Mouse (Mus musculus): ENCODE data around the gene Fyb2.
"Not testable (repeated sequence)": the region's sequence is repeated elsewhere in the genome, so short reads cannot be mapped to it uniquely, and the experiment has no call there.

Gene Fyb2

DNA sequence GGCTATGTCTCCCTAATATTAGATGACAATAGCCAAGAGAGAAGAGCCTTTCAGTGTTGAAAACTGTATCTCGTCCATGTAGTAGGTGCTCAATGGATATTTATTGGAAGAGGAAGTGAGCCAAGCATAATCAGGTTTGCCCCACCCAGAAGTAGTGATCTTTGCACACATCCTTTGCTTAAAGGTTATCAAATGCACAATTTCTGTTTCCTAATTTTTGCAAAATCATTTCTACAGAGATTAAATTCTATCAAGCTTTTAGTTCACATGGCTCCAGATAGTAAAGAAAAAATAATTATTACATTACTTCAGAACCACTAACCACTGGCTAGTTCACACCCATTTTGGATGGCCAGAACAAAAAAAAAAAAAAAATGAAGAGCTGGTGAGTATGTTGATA, 28.6 kb downstream of the Fyb2 start:
- DNase-seq (ENCODE audit: low read depth), result no peak

DNA sequence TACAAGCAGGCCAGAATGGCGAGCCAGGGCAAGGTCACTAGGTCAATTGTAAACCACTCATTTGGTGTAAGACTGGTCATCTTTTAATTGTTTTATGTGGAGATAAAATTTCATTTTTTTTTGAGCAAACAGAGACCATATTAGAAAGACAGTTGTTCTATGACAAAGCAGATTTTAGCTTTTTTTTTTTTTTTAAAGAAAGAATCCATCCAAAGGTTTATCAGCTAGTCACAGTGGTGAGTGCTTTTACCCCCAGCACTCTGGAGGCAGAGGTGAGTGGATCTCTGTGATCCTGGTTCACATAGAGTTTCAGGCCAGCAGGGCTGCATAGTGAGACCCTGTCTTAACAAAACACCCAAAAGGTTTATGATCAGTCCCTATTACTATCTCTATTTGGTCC, 31.2 kb downstream of the Fyb2 start:
- DNase-seq (ENCODE audit: low read depth), result no peak

DNA sequence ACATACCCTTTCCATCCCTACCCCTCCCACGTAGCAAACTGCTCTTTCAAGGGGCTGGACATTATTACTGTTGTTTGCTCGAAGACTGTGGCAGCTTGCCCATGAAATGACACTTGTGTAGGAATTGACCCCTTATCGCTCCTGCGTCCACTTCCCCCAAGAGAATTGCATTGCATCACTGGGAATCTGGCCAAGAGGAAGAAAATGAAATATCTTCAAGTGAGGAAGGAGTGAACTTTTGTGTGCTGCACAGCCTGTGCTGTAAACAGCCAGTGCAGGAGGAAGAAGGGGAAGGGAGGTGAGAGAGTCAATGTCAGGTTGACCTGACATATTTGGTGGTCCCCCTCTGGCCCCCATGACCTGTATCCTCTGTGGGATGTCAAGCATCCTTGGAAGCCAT, 35.6 kb downstream of the Fyb2 start:
- no peak for DNase-seq (ENCODE audit: low read depth)

DNA sequence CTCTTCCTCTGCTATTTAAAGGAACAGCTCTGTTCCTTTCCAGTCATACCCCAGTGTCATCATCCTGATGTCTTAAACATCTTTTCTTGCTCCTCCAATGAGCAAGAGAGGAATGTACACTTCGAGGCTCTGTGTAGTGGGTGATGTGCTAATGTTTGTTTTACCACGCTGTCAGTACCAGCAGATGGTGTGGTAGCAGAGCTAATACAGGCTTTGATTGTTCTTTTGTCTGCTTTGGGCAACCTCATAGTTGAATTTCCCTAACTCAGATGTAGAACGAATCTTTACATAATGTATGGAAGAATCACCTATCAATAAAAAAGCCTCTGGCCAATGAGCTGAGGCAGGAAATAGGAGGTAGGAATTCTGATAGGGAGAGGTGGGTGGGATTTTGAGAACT, 36.0 kb downstream of the Fyb2 start:
- DNase-seq (ENCODE audit: low read depth), result no peak

DNA sequence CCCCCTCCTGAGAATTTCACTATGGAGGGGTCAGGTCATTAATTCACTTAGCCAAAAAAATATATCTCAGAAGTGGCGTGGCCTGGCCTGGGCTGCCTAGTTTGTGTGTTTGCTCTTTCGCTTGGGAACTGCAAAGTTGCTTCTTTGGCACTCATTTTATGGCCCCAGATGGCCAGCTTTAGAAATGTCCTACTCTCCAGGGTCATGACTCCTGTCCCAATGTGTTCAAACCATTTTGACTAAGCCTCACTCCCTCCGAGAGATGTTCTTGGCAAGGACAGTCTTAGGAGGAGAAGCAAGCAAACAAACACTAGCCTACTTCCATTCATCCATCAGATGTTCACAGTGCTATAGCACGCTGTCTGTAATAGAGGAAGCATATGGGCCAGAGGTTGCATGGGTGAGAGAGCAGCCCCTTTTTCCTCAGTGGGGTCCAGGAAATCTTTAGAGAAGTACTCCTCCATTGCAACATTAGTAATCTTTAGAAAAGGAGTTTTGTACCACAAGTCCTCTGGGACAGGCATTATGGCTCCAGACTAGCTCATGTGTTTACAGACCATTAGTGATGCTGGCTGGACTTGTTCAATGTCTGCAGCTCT, 38.1 kb downstream of the Fyb2 start:
- no peak for DNase-seq (ENCODE audit: low read depth)

DNA sequence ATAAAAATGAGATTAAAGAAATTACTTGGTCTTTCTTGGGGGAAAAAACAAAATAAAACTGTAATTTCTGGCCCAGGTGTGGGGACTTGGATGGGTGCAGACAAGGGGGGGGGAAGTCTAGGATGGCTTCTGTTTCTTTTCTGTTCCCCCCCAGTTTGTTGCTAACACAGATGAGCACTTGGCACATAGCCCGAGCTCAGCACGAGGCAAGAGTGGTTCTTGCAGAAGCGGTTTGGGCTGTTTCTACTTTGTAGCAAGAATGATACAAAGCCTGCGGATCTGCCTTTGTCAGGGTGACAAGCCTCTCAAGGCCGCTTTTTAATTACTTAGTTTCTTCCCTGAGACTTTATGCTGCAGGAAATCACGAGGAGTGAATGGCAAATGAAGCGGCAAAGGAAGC, 43.4 kb downstream of the Fyb2 start:
- no peak for DNase-seq (ENCODE audit: low read depth)

DNA sequence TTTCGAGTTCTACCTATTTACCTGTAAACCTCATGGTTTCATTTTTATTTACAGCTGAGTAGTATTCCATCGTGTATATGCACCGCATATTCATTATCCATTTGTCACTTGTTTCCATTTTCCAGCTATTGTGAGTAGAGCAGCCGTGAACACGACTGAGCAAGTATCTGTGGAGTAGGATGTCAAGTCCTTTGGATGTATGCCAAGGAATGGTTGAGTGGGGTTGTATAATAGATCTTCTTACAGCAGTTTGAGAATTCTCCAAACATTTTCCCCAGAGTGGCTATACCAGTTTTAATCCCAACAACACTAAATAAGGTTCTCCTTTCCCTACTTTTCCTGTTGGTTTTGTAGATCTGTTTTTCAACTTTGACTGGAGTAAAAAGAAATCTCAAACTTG, 48.2 kb downstream of the Fyb2 start:
- DNase-seq (ENCODE audit: low read depth), result no peak

DNA sequence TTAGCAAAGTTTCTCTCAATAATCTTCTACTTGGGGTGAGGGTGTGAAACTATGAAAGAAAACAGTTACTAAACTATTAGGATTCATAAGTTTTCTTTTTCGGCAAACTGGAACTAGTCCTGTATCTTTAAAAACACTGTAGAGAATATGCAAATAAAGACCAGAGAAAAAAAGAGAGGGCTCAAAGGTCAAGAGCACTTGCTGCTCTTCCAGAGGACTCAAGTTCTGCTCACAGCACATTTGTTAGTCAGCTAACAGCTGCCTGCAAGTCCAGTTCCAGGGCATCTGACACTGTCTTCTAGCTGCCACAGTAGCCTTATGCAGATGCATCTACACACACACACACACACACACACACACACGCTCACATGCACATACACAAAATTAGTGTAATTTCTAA, 59.4 kb downstream of the Fyb2 start:
- no peak for DNase-seq (ENCODE audit: low read depth)

DNA sequence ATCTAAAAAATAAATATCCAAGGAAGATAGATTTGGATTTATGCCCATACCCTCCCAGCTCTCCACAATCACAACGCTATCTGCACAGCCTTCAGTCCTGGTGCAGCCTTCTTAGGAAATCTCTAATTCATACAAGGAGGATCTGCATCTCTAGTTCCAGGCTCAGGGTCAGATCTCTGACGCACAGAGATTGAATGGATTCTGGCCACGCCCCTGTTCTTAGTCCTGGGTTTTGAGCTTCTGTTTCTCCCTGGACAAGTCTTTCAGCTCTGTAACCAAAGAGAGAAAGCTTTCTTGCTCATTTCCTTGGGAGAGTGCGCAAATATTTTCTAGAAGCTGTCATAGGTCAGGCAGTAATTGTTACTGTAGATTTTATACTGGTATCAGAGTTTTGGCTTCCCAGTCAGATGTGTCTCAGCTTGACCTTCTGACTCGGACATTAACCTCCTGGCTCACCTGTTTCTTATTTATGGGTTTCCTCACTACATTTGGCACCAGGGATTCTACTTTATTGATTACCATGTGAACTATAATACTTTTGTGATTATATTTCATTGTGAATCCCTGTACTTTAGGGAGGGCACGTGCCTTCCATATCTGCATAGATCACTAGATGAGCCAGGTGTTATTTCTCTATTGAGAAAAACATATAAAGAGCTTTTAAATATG, 62.0 kb downstream of the Fyb2 start:
- no peak for DNase-seq (ENCODE audit: low read depth)

DNA sequence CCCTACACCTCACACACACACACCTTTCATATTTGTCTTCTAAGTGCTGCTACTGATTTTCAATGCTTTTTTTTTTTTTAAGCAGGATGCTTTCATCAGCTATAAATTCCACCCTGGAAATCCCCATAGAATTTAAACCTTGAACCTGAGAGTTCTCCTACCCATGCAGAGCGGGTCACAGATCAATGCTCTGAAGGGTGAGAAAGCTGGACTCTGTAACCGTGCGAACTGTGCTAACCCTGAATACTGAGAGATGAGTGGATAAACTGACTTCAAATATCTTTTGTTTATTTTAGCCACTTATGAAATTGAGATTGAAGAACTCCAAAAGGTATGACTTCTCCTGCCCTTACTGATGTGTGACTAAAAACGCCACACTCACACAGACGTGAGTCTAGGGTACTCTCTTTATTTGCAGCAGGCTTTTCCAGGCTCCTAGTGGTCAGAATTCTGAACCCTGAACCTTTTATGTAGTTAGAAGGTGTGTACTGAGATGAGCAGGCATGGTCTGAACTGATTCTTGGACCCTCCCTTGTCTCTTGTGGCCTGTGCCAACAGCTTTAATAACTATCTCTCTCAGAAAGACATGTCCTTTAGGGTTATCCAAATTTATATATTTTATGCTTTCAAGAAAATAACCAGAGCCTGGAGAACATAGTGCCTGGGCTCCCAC, 72.8 kb downstream of the Fyb2 start:
- DNase-seq (ENCODE audit: low read depth), result no peak

DNA sequence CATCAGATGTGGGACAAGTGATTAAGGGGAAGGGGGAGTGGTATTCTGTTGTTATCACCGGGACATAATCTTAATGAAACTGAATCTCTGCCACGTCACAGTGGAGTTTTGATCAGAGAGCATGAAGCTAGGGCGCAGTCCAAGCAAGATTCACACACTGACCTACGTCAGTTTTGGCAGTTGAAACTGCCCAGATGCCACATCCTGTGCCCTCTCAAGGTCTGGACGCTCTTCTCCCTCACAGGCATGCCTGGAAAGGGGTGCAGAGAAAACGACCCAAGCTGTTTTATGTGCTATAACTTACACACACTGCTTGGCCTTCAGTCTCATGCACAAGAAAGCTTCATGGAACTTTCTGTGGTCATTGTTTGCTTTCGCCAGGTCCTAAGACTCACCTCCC, 74.4 kb downstream of the Fyb2 start:
- no peak for DNase-seq (ENCODE audit: low read depth)

DNA sequence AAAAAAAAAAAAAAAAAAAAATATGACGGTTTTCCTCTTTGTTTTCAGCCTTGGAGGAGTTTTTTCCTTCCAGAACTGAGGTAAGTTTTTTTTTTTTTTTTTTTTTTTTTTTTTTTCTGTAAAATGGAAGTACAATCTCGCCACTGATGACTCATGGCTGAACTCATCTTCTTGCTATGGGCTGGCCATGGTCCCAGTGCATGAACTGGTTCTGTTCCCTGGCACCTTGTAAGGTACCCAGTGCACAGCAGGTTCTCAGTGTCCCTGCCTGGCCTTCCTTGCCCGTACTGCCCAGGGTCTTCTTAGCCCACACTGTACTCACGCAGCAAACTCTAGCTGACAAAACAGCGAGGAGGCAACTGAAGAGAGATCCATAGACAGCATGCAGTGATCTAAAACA, 74.8 kb downstream of the Fyb2 start:
- DNase-seq (ENCODE audit: low read depth), result no peak

DNA sequence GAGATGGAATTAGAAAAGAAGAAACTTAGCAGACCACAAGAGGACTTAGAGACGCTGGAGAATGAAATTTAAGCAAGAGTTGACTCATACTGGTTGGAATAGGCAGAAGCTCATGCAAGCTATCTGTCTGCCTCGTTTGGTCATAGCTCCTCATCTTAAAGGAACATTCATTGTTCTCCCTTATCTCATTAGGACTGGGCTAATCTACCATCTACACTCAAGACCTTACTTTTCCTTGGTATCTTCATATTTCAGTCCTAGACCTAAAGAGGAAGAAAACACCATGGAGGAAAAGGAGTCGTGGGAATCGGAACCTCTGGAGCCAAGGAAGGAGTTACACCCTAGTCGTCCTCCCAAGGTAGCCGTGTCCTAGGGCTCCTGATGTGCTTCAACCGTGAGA, 75.5 kb downstream of the Fyb2 start:
- no peak for DNase-seq (ENCODE audit: low read depth)

DNA sequence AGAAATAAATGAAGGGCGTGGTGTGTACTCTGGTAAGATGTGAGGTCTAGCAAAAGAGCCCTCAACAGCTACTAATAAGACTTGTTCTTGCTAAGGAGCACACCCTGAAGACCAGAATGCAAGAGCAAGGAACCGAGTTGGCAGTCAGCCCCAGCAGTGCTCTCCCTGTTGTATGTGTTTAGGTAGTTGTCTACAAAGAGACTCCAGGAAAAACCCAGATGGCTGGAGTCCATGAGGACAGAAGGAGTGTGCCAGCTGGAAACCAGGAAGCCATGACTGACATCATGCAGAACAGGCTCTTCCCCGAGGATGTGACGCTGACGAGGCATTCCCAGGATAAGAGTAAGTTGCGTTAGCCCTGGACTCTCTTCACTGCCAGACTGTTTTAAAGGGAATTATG, 76.8 kb downstream of the Fyb2 start:
- DNase-seq (ENCODE audit: low read depth), result no peak

DNA sequence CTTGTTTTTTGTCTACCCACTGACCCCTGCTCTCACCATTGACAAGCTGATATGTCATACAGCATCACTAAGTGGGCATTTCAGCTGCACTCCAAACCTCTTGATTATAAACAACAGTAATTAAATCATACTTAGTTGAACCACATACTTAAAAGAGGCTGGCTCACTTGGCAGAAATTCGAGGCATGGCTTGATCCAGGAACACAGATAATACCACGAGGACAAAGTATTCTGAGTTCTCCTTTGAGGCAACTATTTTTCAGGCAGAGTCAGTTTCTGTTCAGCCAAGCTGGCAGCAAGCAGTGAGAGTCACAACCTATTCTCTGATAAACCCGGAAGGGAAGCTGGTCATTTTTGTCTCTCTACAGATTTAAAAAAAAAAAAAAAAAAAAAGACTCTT, 77.4 kb downstream of the Fyb2 start:
- DNase-seq (ENCODE audit: low read depth), result no peak

DNA sequence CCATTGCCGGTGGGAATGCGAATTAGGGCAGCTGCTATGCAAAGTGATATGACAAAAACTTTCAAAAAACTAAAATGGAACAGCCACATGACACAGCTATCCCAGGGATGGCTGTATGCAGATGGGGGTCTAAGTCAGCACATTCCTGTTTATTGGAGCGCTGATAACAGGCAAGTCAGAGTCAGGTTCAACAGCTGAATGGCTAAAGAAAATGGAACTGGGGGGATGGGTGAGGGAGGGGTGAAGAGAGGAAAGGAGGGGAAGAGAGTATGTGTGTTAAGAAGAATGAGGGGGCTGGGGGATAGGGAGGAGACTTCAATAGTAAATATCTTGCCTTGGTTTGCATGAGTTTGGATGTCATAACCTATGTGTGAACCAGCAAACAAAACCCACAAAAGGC, 79.0 kb downstream of the Fyb2 start:
- no peak for DNase-seq (ENCODE audit: low read depth)

DNA sequence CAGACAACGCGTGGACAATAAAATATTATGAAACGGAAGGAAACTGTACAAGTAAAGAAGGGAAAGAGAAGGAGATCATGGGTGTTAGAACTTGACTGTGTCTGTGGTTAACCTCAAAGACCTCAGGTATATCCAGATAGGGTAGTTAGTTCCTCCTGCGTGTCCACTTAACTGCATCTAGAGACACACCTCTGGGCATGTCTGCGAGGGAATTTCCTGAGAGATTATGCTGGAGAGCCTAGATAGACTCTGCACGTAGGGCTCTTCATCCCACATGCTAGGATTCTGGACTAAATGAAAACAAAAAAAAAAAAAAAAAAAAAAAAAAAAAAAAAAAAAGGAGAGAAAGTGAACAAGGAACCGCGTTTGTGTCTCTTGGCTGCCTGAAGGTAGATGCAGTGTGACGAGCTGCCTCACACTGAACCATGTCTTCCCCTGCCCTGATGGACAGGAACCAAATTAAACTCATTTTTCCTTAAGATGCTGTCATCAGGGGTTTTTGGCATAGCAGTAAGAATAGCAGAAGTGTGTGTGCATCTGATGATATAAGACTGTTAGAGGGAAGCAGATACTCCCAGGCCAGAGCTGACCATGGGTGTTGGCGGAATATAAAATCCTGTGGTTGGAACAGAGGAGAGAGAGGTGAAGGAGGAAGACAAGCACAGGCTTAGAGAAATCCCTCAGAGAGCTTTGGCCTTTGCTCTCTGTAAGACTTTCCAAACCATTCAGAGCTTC, 80.1 kb downstream of the Fyb2 start:
- DNase-seq (ENCODE audit: low read depth), result no peak

DNA sequence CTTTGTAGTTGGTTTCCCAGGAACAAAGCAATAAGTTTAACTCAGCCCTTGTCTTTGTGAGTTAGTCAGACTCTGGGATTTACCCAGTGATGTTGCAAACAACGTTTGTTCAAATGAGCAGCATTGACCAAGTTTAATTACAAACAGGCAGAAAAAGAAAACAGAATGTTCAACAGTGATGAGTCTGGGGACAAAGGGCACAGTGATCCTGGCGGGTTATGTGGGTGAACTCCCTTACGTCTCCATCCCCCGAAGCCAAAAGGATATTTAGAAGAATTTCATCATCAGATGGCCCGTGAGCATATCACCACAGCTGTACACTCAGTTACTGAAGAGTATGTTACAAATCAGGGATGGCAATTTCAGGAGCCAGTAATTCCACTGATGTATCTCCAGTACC, 86.4 kb downstream of the Fyb2 start:
- no peak for DNase-seq (ENCODE audit: low read depth)

DNA sequence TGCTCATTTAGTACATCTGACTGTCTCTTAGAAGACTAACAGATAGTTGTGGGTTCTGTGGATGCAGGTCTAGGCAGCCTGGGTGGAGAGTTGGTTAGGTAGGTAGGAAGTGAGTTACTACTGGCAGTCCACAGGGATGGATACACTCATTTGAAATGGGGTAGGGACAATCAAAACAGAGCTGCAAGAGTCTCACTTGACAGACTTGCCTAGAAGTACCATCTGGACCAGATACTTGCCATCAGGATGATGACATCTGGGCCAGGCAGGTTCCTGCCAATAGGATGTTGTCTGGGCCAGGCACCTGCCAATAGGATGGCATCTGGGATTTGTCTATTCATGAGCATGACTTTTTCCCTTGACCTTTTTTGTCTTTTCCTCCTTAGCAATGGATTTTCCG, 88.5 kb downstream of the Fyb2 start:
- no peak for DNase-seq (ENCODE audit: low read depth)

DNA sequence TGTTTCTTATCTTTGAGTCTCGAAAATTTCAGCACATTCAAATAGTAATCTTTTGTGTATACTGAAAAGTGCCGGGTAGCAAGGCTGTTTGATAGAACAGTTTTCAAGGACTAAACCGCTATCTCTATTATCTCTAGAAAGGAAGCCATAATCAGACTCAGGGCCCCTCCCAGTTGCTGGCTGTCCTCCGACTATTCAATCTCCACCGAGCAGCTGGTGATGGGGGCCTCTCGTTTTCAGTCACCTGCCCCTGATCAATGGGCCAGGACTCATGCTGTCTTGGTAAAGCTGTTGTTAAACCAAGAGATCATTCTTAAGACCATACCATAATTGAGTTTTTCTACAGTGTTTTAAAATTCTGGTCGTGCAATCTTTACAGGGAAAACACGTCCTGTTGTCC, 90.9 kb downstream of the Fyb2 start:
- DNase-seq (ENCODE audit: low read depth), result no peak

DNA sequence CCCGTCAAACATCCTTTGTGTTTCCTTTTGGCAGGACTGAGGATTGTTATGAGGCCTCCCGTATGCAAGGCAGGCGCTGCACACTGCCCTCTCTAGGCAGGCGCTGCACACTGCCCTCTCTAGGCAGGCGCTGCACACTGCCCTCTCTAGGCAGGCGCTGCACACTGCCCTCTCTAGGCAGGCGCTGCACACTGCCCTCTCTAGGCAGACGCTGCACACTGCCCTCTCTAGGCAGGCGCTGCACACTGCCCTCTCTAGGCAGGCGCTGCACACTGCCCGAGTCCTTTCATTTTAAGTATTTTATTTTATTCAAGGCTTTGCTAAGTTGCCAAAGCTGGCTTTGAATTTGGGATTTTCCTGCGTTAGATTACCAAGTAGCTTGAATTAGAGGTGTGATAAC, 91.4 kb downstream of the Fyb2 start:
- DNase-seq (ENCODE audit: low read depth), result not testable (repeated sequence)

DNA sequence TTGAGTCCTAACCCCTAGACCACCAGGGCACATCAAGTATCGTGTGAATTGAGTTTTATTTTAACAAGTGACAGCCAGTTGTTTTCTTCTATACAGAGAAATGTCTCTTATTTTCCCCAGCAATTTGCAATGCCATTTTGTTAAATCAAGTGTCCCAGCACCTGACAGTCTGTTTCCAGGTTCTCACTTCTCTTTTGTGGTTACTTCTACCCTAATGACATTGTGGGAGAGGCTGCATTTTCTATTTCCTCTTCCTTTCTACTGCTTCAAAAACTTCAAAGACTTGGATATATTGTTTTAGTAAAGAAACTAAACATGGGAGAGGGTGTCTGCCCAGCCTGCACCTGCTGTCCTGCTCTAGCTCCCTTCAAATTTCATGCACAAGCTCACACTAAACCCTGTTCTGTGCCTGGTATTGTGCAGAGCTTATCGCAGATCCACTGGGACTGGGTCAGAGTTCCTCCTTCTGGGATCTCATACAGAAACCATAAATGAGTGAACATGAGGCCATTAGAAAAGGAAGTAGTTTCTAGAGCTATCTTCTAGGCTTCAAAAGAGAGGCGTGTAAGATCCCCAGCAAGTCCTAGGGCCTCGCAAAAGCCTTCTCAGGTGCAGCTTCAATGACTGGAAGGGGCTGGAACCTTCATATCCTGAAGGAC, 94.2 kb downstream of the Fyb2 start:
- DNase-seq (ENCODE audit: low read depth), result no peak

DNA sequence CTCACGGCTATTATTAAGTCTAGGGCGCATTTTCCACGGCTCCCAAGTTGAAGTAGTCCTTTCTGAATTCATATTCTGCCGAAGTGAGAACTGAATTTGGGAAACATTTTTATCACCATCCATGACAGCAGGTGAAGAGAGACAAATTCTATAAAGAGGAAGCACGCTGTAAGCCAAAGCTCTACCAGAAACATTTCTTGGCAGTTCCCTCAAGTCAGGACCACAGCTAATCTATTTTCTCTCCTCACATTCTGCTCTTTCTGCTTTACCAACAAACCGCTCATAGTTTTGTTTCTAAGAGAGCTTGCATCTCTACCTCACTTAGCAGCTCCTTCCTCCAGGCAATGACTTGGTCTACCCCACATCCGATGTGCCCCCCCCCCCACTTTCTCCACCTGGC, 100.5 kb downstream of the Fyb2 start:
- no peak for DNase-seq (ENCODE audit: low read depth)

All from c-Kit-positive CD71-positive TER-119-negative erythroid progenitor cells, embryonic 14.5 days (primary cell).